Mouse (Mus musculus) MEL (cell line): ENCODE data around the gene Comtd1. TPM values are rescaled to one million over a fixed set of nuclear protein-coding genes. Genes with fewer than 3 reads are reported as not detected.

Experiments
- DNase-seq: peaks from one replicate; pipeline ENCODE4 v3.0.0; 2011; ENCODE audit warnings: low read depth, low spot score
- H3K27ac ChIP-seq: 2 replicates; pipeline ENCODE4 v1.5.1; 2012; ENCODE audit warnings: low read depth, mild to moderate bottlenecking, control low read depth, low read length, moderate library complexity; ENCODE audit not compliant: control insufficient read depth
- H3K27me3 ChIP-seq, 2 experiments: fragments of 150-350 bp in 1 of 2; sonication (generic) in 1 of 2; 2 replicates each; pipeline ENCODE4 v1.6.1; 2012; ENCODE audit warnings: low read length in 2 of 2, mild to moderate bottlenecking in 2 of 2, improper control_type of control experiment in 1 of 2, moderate library complexity in 1 of 2; ENCODE audit not compliant: insufficient read depth in 2 of 2, control insufficient read depth in 1 of 2
- H3K36me3 ChIP-seq, 2 experiments: 2 replicates each; pipeline ENCODE4 v1.6.1; 2012 to 2014; ENCODE audit warnings: low read length in 2 of 2, improper control_type of control experiment in 1 of 2, inconsistent platforms in 1 of 2, mild to moderate bottlenecking in 1 of 2; ENCODE audit not compliant: insufficient read depth in 2 of 2, control insufficient read depth in 1 of 2
- H3K4me1 ChIP-seq, 2 experiments: fragments of 150-350 bp in 1 of 2; sonication (generic) in 1 of 2; 2 replicates each; pipeline ENCODE4 v1.6.1; 2012; ENCODE audit warnings: low read length in 2 of 2, improper control_type of control experiment in 1 of 2, mild to moderate bottlenecking in 1 of 2; ENCODE audit not compliant: insufficient read depth in 2 of 2, control insufficient read depth in 1 of 2
- H3K4me3 ChIP-seq, 2 experiments: fragments of 150-350 bp in 1 of 2; sonication (generic) in 1 of 2; 2 replicates each; pipeline ENCODE4 v1.5.1; 2012; ENCODE audit warnings: low read depth in 2 of 2, low read length in 2 of 2, mild to moderate bottlenecking in 2 of 2, moderate library complexity in 2 of 2, control low read depth in 1 of 2, improper control_type of control experiment in 1 of 2; ENCODE audit not compliant: control insufficient read depth in 1 of 2, insufficient read depth in 1 of 2
- H3K79me2 ChIP-seq: 2 replicates; pipeline ENCODE4 v1.6.1; 2012; ENCODE audit warnings: mild to moderate bottlenecking, low read length, moderate library complexity; ENCODE audit not compliant: control insufficient read depth, poor library complexity, insufficient read depth
- H3K9ac ChIP-seq: 2 replicates; pipeline ENCODE4 v1.6.1; 2012; ENCODE audit warnings: low read depth, mild to moderate bottlenecking, control low read depth, low read length, moderate library complexity; ENCODE audit not compliant: control insufficient read depth, poor library complexity, severe bottlenecking
- H3K9me3 ChIP-seq: fragments of 150-350 bp; sonication (generic); replicated peaks from 2 replicates; pipeline ENCODE4 v1.6.1; 2012; ENCODE audit warnings: mild to moderate bottlenecking, low read length, improper control_type of control experiment, moderate library complexity; ENCODE audit not compliant: insufficient read depth
- CHD1 ChIP-seq: IDR thresholded peaks from 2 replicates; pipeline ENCODE4 v1.6.1; 2012; ENCODE audit warnings: low read depth, mild to moderate bottlenecking, inconsistent platforms, low read length, improper control_type of control experiment
- CHD2 ChIP-seq: IDR thresholded peaks from 2 replicates; pipeline ENCODE4 v1.6.1; 2011; ENCODE audit warnings: low read length, improper control_type of control experiment
- CTCF ChIP-seq, 3 experiments: IDR thresholded peaks in 2 of 3; conservative IDR thresholded peaks in 1 of 3; 2 replicates each; pipeline ENCODE4 v1.5.1; 2011 to 2012; ENCODE audit warnings: low read length in 3 of 3, low read depth in 2 of 3, mild to moderate bottlenecking in 2 of 3, improper control_type of control experiment in 1 of 3, inconsistent platforms in 1 of 3, mixed read lengths in 1 of 3, moderate library complexity in 1 of 3; ENCODE audit not compliant: control insufficient read depth in 1 of 3, insufficient read depth in 1 of 3, poor library complexity in 1 of 3, severe bottlenecking in 1 of 3
- E2F4 ChIP-seq: IDR thresholded peaks from 2 replicates; pipeline ENCODE4 v1.6.1; 2011; ENCODE audit warnings: low read depth, low read length, improper control_type of control experiment, borderline replicate concordance
- ELF1 ChIP-seq: IDR thresholded peaks from 2 replicates; pipeline ENCODE4 v1.6.1; 2014; ENCODE audit warnings: low read depth, mild to moderate bottlenecking, inconsistent platforms, low read length, improper control_type of control experiment, moderate library complexity
- HCFC1 ChIP-seq: IDR thresholded peaks from 2 replicates; pipeline ENCODE4 v1.6.1; 2012; ENCODE audit warnings: low read depth, mild to moderate bottlenecking, inconsistent platforms, low read length, improper control_type of control experiment, moderate library complexity
- MAX ChIP-seq: IDR thresholded peaks from 2 replicates; pipeline ENCODE4 v1.6.1; 2011; ENCODE audit warnings: low read length, improper control_type of control experiment
- MAZ ChIP-seq: IDR thresholded peaks from 2 replicates; pipeline ENCODE4 v1.6.1; 2012; ENCODE audit warnings: low read depth, mild to moderate bottlenecking, inconsistent platforms, low read length, improper control_type of control experiment
- MEF2A ChIP-seq: IDR thresholded peaks from 2 replicates; pipeline ENCODE4 v1.6.1; 2014; ENCODE audit warnings: low read depth, mild to moderate bottlenecking, inconsistent platforms, low read length, improper control_type of control experiment; ENCODE audit not compliant: poor library complexity, insufficient replicate concordance, severe bottlenecking; ENCODE audit errors: extremely low read depth
- MXI1 ChIP-seq: IDR thresholded peaks from 2 replicates; pipeline ENCODE4 v1.6.1; 2011; ENCODE audit warnings: mild to moderate bottlenecking, low read depth, low read length, improper control_type of control experiment
- MYB ChIP-seq: IDR thresholded peaks from 2 replicates; pipeline ENCODE4 v1.6.1; 2011; ENCODE audit warnings: mild to moderate bottlenecking, low read depth, low read length, improper control_type of control experiment
- NELFE ChIP-seq: IDR thresholded peaks from 2 replicates; pipeline ENCODE4 v1.6.1; 2011; ENCODE audit warnings: low read depth, low read length, improper control_type of control experiment
- POLR2A ChIP-seq, 2 experiments: IDR thresholded peaks; 2 replicates each; pipeline ENCODE4 v1.6.1; 2011 to 2012; ENCODE audit warnings: low read length in 2 of 2, mild to moderate bottlenecking in 2 of 2, control low read depth in 1 of 2, improper control_type of control experiment in 1 of 2, low read depth in 1 of 2, moderate library complexity in 1 of 2; ENCODE audit not compliant: control insufficient read depth in 1 of 2, insufficient read depth in 1 of 2, poor library complexity in 1 of 2
- POLR2AphosphoS2 ChIP-seq: IDR thresholded peaks from 2 replicates; pipeline ENCODE4 v1.6.1; 2011; ENCODE audit warnings: low read length, improper control_type of control experiment
- RAD21 ChIP-seq: IDR thresholded peaks from 2 replicates; pipeline ENCODE4 v1.6.1; 2011; ENCODE audit warnings: mild to moderate bottlenecking, low read depth, low read length, improper control_type of control experiment
- RCOR1 ChIP-seq: IDR thresholded peaks from 2 replicates; pipeline ENCODE4 v1.6.1; 2012; ENCODE audit warnings: low read depth, mild to moderate bottlenecking, inconsistent platforms, low read length, improper control_type of control experiment
- SMC3 ChIP-seq: IDR thresholded peaks from 2 replicates; pipeline ENCODE4 v1.6.1; 2011; ENCODE audit warnings: low read depth, low read length, improper control_type of control experiment
- TAL1 ChIP-seq: IDR thresholded peaks from 2 replicates; pipeline ENCODE4 v1.6.1; 2012; ENCODE audit warnings: mild to moderate bottlenecking, inconsistent platforms, low read length, moderate library complexity, mixed read lengths
- TCF12 ChIP-seq: IDR thresholded peaks from 2 replicates; pipeline ENCODE4 v1.6.1; 2014; ENCODE audit warnings: low read depth, mild to moderate bottlenecking, inconsistent platforms, low read length, improper control_type of control experiment, moderate library complexity
- UBTF ChIP-seq: IDR thresholded peaks from 2 replicates; pipeline ENCODE4 v1.6.1; 2012; ENCODE audit warnings: low read depth, mild to moderate bottlenecking, inconsistent platforms, low read length, improper control_type of control experiment, moderate library complexity, borderline replicate concordance; ENCODE audit not compliant: insufficient read depth
- USF1 ChIP-seq: IDR thresholded peaks from 2 replicates; pipeline ENCODE4 v1.6.1; 2014; ENCODE audit warnings: low read depth, mild to moderate bottlenecking, inconsistent platforms, low read length, improper control_type of control experiment, moderate library complexity
- ZC3H11A ChIP-seq: IDR thresholded peaks from 2 replicates; pipeline ENCODE4 v1.6.1; 2012; ENCODE audit warnings: low read depth, mild to moderate bottlenecking, inconsistent platforms, low read length, improper control_type of control experiment
- ZKSCAN1 ChIP-seq: IDR thresholded peaks from 2 replicates; pipeline ENCODE4 v1.6.1; 2012; ENCODE audit warnings: low read depth, mild to moderate bottlenecking, inconsistent platforms, low read length, improper control_type of control experiment, moderate library complexity
- ZNF384 ChIP-seq: IDR thresholded peaks from 2 replicates; pipeline ENCODE4 v1.6.1; 2012; ENCODE audit warnings: low read depth, mild to moderate bottlenecking, inconsistent platforms, low read length, improper control_type of control experiment
- polyA plus RNA-seq, 2 experiments: library from polyadenylated mRNA; stranded (reverse) in 1 of 2; unstranded in 1 of 2; fragments of >175 nt in 1 of 2; fragments of >200 nt in 1 of 2; gene quantifications; 2 replicates each; pipeline versions ENCODE4 v1.2.1 to v1.2.4; 2012; ENCODE audit warnings: low replicate concordance in 2 of 2, low read depth in 1 of 2; ENCODE audit not compliant: insufficient read length in 2 of 2, insufficient read depth in 1 of 2, missing spikeins in 1 of 2
- total RNA-seq: library from RNA; depleted of rRNA; stranded (reverse); fragments of 300-350 nt; gene quantifications from 2 replicates; pipeline ENCODE4 v1.2.3, GENCODE M21; 2012

Gene Comtd1
- total and polyA plus RNA-seq, 3 experiments = 35.7 to 36.4 TPM; not detected in 1

DNA sequence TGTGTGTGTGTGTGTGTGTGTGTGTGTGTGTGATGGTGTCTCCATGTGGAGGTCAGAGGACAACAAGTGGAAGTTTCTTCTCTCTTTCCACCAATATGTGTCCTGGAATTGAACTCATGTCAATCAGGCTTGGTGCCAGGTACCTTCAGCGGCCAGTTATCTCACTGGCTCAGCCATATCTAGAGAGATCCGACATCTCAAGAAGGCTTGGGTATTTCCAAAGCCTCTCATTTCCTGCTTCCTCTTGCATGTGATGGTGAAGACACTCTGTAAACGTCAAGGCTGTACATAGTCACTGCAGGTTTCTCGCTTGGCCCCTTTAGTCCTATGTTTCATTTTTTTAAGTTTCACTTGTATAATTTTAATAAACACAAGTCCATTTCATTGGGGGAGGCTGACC, 35.6 kb downstream of the Comtd1 start (continued):
- no peak for TF ChIP-seq MAZ
- no peak for TF ChIP-seq MYB
- no peak for TF ChIP-seq USF1
- TF ChIP-seq POLR2A (IDR thresholded peaks at IDR 0.05; ENCODE audit: control insufficient read depth in 1 of 2, insufficient read depth in 1 of 2, low read depth in 1 of 2, low read length in 2 of 2, poor library complexity in 1 of 2) = peak in 1 of 2 experiments; percentile 51; a peak in 1 of 4 replicates
- TF ChIP-seq TAL1 = peak; percentile 35
- TF ChIP-seq CHD2 = no peak
- TF ChIP-seq ZNF384 = no peak
- no peak; the same call in 1 of the 2 replicates for TF ChIP-seq POLR2AphosphoS2
- no peak for TF ChIP-seq CHD1
- TF ChIP-seq MAX = no peak
- no peak; the same call in none of the 2 replicates for TF ChIP-seq MXI1
- peak; percentile 41 for TF ChIP-seq NELFE
- TF ChIP-seq RCOR1 = no peak

DNA sequence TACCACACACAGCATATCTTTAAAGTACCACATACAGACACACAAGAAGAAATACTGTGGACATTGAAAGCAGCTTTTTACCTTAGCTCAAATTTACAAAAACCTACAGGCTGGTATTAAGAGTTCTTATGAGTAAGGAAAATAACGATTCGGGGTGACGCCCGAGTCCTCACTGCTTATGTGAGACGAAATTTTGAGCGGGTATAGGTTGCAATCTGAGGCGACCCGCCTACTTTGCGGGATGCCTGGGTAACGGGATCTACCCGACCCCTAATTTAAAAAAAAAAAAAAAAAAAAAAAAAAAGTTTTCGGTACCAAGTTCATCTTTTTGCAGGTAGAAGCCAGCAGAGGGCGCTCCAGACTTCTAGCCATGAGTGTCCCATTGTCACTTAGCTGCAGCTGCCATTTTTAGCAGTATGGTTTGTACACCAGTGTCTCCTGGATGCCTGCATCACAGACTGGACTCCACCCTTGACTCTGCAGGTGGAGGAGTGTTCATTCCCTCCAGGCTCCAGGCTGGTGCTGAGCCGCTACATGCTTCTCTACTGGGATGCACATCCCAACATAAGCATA, 36.1 kb downstream of the Comtd1 start:
- H3K9ac ChIP-seq = peak overlapping the region; percentile 70
- no peaks in the 10 kb centered on the region for H3K27me3 ChIP-seq
- peaks cover 0 to 17% of the 10 kb centered on the region in 2 experiments; a peak in 2 of 4 replicates for H3K36me3 ChIP-seq
- H3K27ac ChIP-seq = peak overlapping the region; percentile 87
- TF ChIP-seq NELFE = peak; percentile 42
- TF ChIP-seq CTCF (IDR thresholded peaks at IDR 0.05 in 2 of 3, conservative IDR thresholded peaks at IDR 0.05 in 1 of 3; ENCODE audit: control insufficient read depth in 1 of 3, insufficient read depth in 1 of 3, low read depth in 2 of 3, low read length in 3 of 3, poor library complexity in 1 of 3, severe bottlenecking in 1 of 3) = peak; percentile 58 to 75 (median 72)
- no peak for TF ChIP-seq MAZ
- TF ChIP-seq ELF1 = 0 out of 2 replicates have a peak, but pooled peaks have one; percentile 13
- TF ChIP-seq ZNF384 = peak; percentile 100
- peak; percentile 60 for TF ChIP-seq HCFC1
- peak; percentile 65 for TF ChIP-seq SMC3
- TF ChIP-seq UBTF = no peak
- no peak for TF ChIP-seq MEF2A
- no peak for TF ChIP-seq TCF12
- TF ChIP-seq ZKSCAN1 = peak; percentile 61; the same call in 1 of the 2 replicates
- peak; percentile 83 for TF ChIP-seq RAD21
- peak in 1 of 2 experiments; percentile 34; a peak in 1 of 4 replicates for TF ChIP-seq POLR2A (IDR thresholded peaks at IDR 0.05; ENCODE audit: control insufficient read depth in 1 of 2, insufficient read depth in 1 of 2, low read depth in 1 of 2, low read length in 2 of 2, poor library complexity in 1 of 2)
- no peak for TF ChIP-seq E2F4
- TF ChIP-seq CHD2 = no peak
- 0 out of 2 replicates have a peak, but pooled peaks have one; percentile 23 for TF ChIP-seq MXI1
- peak; percentile 69 for TF ChIP-seq ZC3H11A
- TF ChIP-seq, all 39 proteins: peak for 11
- Histone ChIP-seq H3K4me1 (peaks cover 13 to 31% of the 10 kb centered on the region in 2 experiments), H3K4me3 (peak overlapping the region; percentile 32 to 45), H3K79me2 (no peaks in the 10 kb centered on the region), H3K9me3 (no peaks in the 10 kb centered on the region)
- peak; percentile 95 for DNase-seq
